Mouse (Mus musculus): ENCODE data around the gene Twnk.

Gene Twnk

GRCm38 (mm10) chr19:45048644-45049365, 43.3 kb downstream of the Twnk start:
- no peak for DNase-seq (ENCODE audit: low spot score in 2 of 2)

DNA sequence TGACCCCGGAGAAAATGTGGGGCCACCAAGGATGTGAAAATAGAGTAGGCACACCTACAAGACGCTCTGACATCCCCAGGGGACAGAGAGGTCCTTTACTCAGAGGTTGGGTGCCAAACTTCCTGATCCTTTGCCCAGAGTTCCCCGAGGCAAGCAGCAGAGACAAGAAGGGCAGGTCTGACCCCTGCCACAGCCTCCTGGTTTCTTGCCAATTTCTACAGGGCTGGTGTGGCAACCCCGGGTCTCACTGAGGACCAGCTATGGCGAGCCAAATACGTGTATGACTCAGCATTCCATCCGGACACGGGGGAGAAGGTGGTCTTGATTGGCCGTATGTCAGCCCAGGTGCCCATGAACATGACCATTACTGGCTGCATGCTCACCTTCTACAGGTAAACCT, 44.1 kb downstream of the Twnk start:
- DNase-seq (ENCODE audit: low spot score in 2 of 2) = no peak

GRCm38 (mm10) chr19:45053451-45053850, 48.0 kb downstream of the Twnk start:
- DNase-seq (ENCODE audit: low spot score in 2 of 2) = no peak

- no peak for DNase-seq (ENCODE audit: low spot score in 2 of 2)
Observed at GRCm38 (mm10) chr19:45054892-45055690, 49.6 kb downstream of the Twnk start.

- no peak for DNase-seq (ENCODE audit: low spot score in 2 of 2)
Observed at GRCm38 (mm10) chr19:45056364-45056763, 50.9 kb downstream of the Twnk start.

GRCm38 (mm10) chr19:45056908-45057698, 51.6 kb downstream of the Twnk start:
- DNase-seq (ENCODE audit: low spot score in 2 of 2) = no peak

DNA sequence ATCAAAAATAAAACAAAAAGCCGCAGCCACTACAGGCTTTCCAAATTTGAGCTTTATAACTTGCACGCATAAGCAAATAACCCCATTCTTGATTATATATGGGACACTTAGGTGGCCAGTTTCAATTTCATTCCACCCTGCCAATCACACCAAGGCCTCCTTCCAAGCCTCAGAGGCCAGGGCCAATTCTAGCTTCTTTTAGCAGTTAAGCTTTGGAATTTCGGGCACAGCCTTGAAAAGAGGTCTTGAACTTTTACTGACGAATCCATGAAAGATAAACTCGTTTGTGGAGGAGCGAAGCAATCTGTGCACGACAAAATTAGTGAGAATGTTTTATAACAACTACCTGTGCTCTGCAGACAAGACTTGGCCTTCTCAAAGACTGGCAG, 52.3 kb downstream of the Twnk start:
- DNase-seq (ENCODE audit: low spot score in 2 of 2) = no peak

GRCm38 (mm10) chr19:45058113-45058839, 52.8 kb downstream of the Twnk start:
- peak; percentile 86 to 91 for DNase-seq (ENCODE audit: low spot score in 2 of 2)

DNA sequence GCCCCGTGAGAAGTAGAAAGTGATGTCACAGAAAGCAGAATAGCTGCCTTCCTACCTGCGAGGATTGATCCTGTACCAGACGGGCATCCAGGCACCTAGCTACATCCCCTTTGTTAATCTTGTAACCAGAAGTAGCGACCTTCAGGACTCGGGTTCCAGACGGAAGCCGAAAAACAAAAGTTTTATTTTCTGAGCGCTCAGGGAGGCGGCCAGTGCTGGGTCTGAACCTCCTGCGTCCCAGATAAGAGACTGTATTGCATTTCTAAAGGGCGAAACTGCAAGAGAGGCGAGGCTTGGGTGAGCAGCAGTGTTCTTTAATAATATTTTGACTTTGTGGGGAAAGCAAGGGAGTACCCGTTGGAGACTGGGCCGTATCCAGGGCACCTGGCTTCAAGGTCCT, 53.4 kb downstream of the Twnk start:
- no peak for DNase-seq (ENCODE audit: low spot score in 2 of 2)
